Mouse (Mus musculus): ENCODE measurements around the gene Actg1.

Gene Actg1

GRCm38 (mm10) chr11:120347791-120348683, at the start of gene Actg1:
Actg1 (minus strand) TSS chr11:120348542.
- DNase-seq (ENCODE audit: low read depth, low spot score): peak; percentile 86

GRCm38 (mm10) chr11:120397602-120398001, 49.3 kb upstream of the Actg1 start:
- no peak for DNase-seq (ENCODE audit: low read depth, low spot score)

DNA sequence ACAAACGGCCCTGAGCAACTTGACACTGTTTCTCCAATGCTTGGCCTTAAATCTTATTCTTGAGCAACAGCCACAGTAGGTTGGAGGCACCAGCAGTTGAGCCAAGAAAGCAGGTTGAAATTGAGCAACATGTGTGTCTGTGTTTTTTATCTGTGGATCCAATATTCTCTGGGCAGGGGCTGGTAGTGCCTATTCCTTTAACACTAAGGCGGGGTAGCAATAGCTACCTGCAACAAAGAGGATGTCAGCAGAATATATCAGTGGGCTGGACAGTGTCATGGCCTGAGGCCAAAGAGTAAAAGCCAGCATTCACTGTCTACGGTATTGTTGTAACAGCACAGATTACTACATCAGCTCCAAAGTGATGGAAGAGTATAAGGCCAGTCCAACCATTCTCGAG, 47.3 kb upstream of the Actg1 start:
- DNase-seq (ENCODE audit: low read depth, low spot score): no peak

DNA sequence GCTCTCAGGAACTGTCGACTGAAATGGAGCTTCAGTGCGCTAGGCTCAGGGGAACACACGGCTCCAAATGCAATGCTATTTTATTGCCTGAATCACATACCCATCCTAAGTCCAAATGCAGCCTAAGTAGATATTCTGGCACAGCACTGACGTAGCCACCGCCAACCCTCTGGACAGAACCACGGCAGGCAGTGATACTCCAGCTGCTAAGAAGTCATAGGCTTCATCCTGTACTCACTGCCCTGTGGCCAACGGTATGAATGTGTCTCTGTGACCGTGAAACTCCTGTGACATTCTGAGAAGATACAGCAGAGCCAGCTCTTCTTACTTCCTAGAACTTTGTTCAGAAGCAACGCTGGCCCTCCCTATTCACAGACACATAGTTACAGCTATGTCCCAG, 40.2 kb upstream of the Actg1 start:
- DNase-seq (ENCODE audit: low read depth, low spot score): no peak

DNA sequence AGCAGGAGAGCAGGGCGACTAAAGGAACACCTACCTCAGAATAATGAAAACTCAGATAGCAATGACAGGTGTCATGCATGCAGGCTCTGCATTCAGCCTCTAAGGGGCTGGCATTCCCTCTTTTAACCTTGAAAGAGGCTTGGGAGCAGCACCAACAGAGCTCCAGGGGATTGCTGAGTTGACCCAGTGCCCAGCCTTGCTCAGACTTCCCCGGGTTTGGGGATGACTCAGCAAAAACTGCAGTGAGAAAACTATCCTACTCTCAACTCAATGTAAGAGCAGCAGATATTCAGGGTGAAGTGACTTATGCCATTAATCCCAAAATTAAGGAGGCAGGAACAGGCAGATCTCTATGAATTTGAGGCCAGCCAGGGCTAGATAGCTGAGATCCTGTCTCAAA, 38.8 kb upstream of the Actg1 start:
- DNase-seq (ENCODE audit: low read depth, low spot score): no peak

- no peak for DNase-seq (ENCODE audit: low read depth, low spot score)
These were observed 38.3 kb upstream of the Actg1 start for GRCm38 (mm10) chr11:120386632-120387031.

GRCm38 (mm10) chr11:120382509-120382908, 34.2 kb upstream of the Actg1 start:
- no peak for DNase-seq (ENCODE audit: low read depth, low spot score)

GRCm38 (mm10) chr11:120381157-120381556, 32.8 kb upstream of the Actg1 start:
- DNase-seq (ENCODE audit: low read depth, low spot score): no peak

DNA sequence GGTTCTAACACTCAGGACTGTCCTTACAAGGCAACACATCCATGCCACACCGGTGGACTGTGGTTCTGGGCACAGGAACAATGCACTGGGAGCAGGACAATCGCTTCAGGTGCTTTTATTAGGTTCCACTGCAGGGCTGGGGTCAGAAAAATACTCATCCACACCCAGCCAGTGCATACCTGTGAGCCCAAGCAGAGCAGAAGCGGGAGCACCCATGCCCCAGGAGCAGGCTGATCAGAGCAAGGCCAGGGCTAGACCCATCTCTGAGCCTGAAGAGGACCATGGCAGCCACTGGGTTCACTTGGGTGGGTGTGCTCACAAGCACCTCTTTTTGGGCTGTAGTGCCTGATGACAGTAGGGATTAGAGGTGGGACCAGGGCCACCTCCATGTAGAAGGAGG, 31.9 kb upstream of the Actg1 start:
- no peak for DNase-seq (ENCODE audit: low read depth, low spot score)

DNA sequence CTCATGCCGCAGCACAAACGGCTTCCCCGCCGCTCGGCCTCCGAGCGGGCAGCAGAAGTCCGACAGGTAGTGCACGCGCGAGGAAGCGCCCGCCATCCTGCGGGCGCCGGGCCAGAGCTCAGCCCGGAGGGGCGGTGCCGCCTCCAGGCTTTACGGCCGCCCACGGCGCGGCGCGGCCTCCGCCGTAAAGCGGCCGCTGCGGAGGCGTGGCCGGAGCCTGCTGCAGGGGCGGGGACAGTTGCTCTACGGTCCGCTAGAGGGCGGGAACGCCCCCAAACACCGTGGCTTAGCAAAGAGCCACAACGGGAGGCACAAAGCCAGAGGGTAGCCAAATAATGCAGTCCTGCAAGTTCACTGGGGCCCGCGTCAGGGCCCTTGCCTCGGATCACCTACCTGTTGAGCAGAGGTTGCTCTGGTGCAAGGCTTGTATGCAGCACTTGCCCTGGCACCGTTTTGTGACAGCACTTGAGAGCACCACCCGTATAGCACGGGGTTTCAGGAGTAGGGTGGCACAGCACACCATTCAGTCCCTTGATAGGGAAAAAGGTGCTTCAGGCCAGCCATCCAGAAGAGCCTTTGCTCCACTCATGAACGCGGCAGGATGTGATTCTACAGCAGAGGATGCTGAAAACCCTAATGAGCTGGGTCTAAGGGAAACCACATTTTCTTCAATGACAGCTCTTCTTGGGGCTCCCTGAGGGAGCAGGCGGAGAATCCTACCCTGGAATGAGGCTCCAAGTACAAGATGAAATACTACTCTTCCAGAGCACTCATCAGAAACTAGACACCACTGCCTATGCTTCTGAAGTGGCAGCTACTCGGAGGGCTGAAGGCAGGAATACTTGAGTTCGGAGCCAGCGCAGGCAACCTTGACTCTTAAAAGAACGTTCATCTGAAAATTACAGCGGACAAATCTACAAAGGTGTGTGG, 30.5 kb upstream of the Actg1 start, which contains the start of gene Faap100:
TSS of gene Faap100 (minus strand) at position 154 of the 930 bp plus-strand sequence.
- DNase-seq (ENCODE audit: low read depth, low spot score): peak; percentile 95

DNA sequence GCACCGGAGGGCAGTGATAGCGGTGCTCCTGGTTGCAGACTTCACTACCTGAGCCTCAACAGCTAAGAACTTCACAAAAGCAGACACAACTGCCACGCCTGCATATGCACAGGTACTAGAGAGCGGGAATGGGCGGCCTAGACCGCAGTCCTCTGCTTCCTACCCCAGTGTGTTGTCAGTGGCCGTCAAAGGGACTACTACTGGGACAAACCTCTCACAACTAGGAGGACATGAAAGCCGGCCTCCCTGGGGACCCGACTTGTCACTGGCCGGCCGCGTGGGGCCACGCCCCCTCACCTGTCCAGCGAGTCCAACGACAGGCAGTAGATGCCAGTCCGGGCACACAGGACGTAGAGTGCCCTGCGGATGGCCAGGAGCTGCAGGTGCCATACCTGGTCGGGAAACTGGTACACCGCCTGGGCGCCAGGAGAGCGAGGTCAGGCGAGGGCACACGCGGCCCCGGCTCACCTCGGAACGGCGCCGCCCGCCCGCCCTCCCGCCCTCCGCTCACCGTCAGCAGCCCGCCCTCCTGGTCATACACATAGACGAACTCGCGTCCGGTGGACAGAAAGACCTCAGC, 29.8 kb upstream of the Actg1 start:
- DNase-seq (ENCODE audit: low read depth, low spot score): no peak

DNA sequence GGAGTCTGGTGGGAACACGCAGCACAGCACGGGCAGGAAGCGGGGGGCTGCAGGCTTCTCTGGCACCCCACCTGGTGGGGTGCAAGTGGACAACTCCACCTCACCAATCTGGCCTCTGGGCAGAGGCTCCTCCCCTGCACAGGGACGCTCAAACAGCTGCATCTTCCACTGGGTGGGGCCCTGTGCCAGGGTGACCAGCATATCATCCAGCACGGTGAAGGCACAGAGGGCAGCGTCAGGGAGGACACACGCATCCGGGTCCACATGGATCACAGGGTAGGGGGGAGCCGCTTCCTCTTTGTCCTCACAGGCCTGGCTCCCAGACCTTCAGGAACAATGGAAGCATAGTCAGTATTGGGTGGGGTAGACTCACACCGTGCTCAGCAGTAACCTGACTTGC, 29.0 kb upstream of the Actg1 start:
- DNase-seq (ENCODE audit: low read depth, low spot score): no peak

DNA sequence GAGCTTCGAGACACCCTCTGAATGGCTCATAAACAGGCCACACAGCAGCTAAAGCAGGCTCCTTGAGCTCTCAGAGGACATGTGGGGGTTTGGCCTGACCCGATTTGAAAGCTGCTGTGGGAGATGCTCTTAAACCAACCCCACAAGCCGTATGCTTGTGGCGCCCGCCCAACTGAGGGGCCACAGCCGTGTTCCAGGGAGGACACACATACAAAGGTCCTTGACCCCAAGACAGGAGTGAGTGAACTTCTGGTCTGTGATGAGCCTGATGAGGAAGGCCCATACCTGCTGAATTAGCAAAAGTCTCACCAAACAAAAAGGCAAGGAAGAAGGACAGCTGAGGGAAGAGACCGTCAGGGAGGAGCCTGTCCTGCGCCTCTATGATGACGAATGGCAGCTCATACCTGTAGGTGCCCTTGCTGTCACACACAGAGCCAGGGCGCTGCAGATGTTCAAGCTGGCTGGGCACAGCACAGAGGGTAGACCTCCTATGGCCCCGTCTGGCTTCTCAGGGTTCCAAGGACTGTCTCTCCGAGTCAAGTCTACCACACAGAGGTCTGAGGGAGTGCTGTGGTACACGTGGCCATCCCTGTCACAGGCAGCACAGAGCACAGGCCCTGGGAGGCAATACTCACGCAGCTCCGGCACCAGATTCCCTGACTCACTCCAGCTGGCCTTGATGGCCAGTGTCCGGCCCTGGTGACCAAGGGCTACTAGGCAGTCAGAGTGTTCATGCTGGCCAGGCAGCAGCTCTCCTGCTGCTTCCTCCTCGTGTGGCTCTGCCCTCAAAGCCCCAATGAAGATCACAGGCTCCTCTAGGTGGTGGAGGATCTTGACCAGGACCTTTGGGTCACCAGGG, 28.2 kb upstream of the Actg1 start:
- DNase-seq (ENCODE audit: low read depth, low spot score): no peak

- no peak for DNase-seq (ENCODE audit: low read depth, low spot score)
These were observed 27.0 kb upstream of the Actg1 start for GRCm38 (mm10) chr11:120375324-120375723.

GRCm38 (mm10) chr11:120373820-120374586, 25.7 kb upstream of the Actg1 start:
- DNase-seq (ENCODE audit: low read depth, low spot score): no peak

- DNase-seq (ENCODE audit: low read depth, low spot score): no peak
These were observed 24.7 kb upstream of the Actg1 start for GRCm38 (mm10) chr11:120373025-120373424.

GRCm38 (mm10) chr11:120369656-120370055, 21.3 kb upstream of the Actg1 start:
- peak; percentile 52 for DNase-seq (ENCODE audit: low read depth, low spot score)

DNA sequence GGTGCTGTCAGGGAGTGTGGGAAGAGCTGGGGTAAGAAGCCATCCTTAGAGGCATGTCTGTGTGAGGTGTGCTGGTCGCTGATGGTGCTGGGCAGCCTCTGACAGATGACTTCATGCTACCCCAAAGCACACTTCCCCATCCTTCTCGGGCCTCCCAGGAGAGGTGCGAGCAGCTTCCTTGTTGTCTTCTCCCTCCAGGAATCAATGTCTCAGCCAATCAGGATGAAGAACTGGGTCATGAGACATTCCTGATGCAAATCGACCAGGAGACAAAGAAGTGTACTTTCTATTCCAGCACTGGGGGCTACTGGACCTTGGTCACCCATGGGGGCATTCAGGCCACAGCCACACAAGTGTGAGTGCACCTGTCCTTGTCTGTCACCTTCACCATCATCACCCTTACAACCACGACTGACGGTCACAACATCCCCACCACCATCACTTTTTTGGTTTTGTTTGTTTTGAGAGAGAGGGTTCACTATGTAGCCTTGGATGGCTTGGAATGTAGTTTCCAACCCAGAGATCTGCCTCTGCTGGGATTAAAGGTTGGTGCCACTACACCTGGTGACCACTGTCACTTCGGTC, 18.2 kb upstream of the Actg1 start:
- no peak for DNase-seq (ENCODE audit: low read depth, low spot score)

DNA sequence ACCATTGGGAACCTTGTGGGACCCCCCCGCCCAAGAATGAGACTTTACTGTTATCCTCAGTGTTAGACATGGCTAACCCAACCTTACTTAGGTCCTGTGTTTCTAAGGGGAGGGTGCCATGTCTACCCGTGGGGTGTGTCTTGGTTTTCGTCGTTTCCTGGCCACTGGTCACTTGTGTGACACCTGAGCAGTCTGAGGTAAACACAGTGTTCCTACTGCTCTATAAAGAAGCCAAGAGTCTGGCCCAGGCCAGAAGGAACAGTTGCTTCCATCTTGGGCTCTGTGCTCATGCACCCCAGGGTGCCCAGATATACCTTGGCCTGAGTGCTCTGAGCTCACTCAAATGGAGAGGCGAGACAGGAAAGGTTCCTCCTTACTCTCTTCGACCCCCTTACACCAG, 14.5 kb upstream of the Actg1 start:
- DNase-seq (ENCODE audit: low read depth, low spot score): no peak

- DNase-seq (ENCODE audit: low read depth, low spot score): no peak
These were observed 13.0 kb upstream of the Actg1 start, which contains the start of gene Fscn2 for GRCm38 (mm10) chr11:120361295-120361694. Fscn2 (plus strand) TSS chr11:120361534.

Measured in forelimb bud, embryonic 11.5 days (tissue).